9 mouse cellular contexts compared by ENCODE assay signal in genomic region chr11:83882552-83882951, GRCm38 (mm10). TPM values are rescaled to one million over a fixed set of nuclear protein-coding genes. Genes with fewer than 3 reads are reported as not detected.
DNase-seq lines count a peak whose midpoint lies in the region; ATAC-seq and TF ChIP-seq lines count a peak whose summit lies in the region.
"Had no signal": no experiment of that assay in that cellular context is flagged by ENCODE, and none has a peak within 500 bp of the region (broad histone marks: within the 10 kb centered on the region; RNA-seq: fewer than 3 reads in every experiment).

No protein-coding gene starts in this region.

- peak; percentile 27 for DNase-seq in hindbrain, embryonic 14.5 days (ENCODE audit: low spot score)
- peak; percentile 10 for DNase-seq in MEL (ENCODE audit: low read depth, low spot score)
- peak; percentile 17 for DNase-seq in c-Kit-positive CD71-negative TER-119-negative erythroid progenitor cells, embryonic 14.5 days (ENCODE audit: low read depth)
- DNase-seq in lung, adult 2 months, result peak; percentile 40
- no peak for DNase-seq in left cerebral cortex, postnatal 36 days (ENCODE audit: low spot score in 2 of 2)
- no peak for DNase-seq in kidney, adult 8-10 months

- no peak overlapping the region for H3K4me2 ChIP-seq in hindbrain, embryonic 14.5 days (replicated peaks)
- no peak overlapping the region for H3K4me2 ChIP-seq in hindbrain, embryonic 13.5 days

- no peak for TF ChIP-seq RAD21 in MEL (IDR thresholded peaks at IDR 0.05; ENCODE audit: low read depth, low read length)

- no peak overlapping the region for H3K27ac ChIP-seq in hindbrain, embryonic 14.5 days
- no peak overlapping the region for H3K27ac ChIP-seq in hindbrain, embryonic 13.5 days
- H3K27ac ChIP-seq in MEL (ENCODE audit: control insufficient read depth, low read depth, low read length), result no peak overlapping the region

- intact Hi-C loops in left cerebral cortex, postnatal 36 days (cut with DNase I), result no loop called here

- no peaks in the 10 kb centered on the region for H3K79me2 ChIP-seq in MEL (ENCODE audit: control insufficient read depth, insufficient read depth, low read length, poor library complexity)

- no peaks in the 10 kb centered on the region for H3K9me3 ChIP-seq in hindbrain, embryonic 14.5 days (ENCODE audit: control insufficient read depth, low read length)
- H3K9me3 ChIP-seq in hindbrain, embryonic 13.5 days, result no peaks in the 10 kb centered on the region
- no peaks in the 10 kb centered on the region for H3K9me3 ChIP-seq in MEL (replicated peaks; ENCODE audit: insufficient read depth, low read length)

- TF ChIP-seq POLR2A in MEL (IDR thresholded peaks at IDR 0.05; ENCODE audit: control insufficient read depth in 1 of 2, insufficient read depth in 1 of 2, low read depth in 1 of 2, low read length in 2 of 2, poor library complexity in 1 of 2), result no peak
- no peak for TF ChIP-seq POLR2A in lung, adult 2 months (IDR thresholded peaks at IDR 0.05; ENCODE audit: borderline replicate concordance, extremely low read depth, low read depth, low read length)

- ATAC-seq in hindbrain, embryonic 14.5 days (ENCODE audit: low FRiP score), result no peak
- no peak for ATAC-seq in hindbrain, embryonic 13.5 days (ENCODE audit: low FRiP score)
- no peak for ATAC-seq in CD4-positive, CD25-positive, alpha-beta regulatory T cell, adult 4 months
- ATAC-seq: inflammation-experienced regulatory T-cells, adult 6 months had no signal

- H3K9ac ChIP-seq in hindbrain, embryonic 14.5 days, result no peak overlapping the region
- no peak overlapping the region for H3K9ac ChIP-seq in hindbrain, embryonic 13.5 days
- H3K9ac ChIP-seq in MEL (ENCODE audit: control insufficient read depth, low read depth, low read length, poor library complexity, severe bottlenecking), result no peak overlapping the region

- TF ChIP-seq CTCF in MEL (IDR thresholded peaks at IDR 0.05 in 2 of 3, conservative IDR thresholded peaks at IDR 0.05 in 1 of 3; ENCODE audit: control insufficient read depth in 1 of 3, insufficient read depth in 1 of 3, low read depth in 2 of 3, low read length in 3 of 3, poor library complexity in 1 of 3, severe bottlenecking in 1 of 3), result no peak
- TF ChIP-seq CTCF in lung, adult 2 months (IDR thresholded peaks at IDR 0.05; ENCODE audit: insufficient read depth, low read length), result no peak

- no peaks in the 10 kb centered on the region for H3K27me3 ChIP-seq in hindbrain, embryonic 14.5 days (ENCODE audit: control insufficient read depth, insufficient read depth, low read length)
- H3K27me3 ChIP-seq in hindbrain, embryonic 13.5 days, result 0 out of 2 replicates have a peak, but pooled peaks cover 14% of the 10 kb centered on the region
- peaks cover 34 to 69% of the 10 kb centered on the region in 2 experiments for H3K27me3 ChIP-seq in MEL (ENCODE audit: control insufficient read depth in 1 of 2, insufficient read depth in 2 of 2, low read length in 2 of 2)

- TF ChIP-seq EP300 in MEL (IDR thresholded peaks at IDR 0.05; ENCODE audit: low read depth in 1 of 2, low read length in 2 of 2), result no peak

- H3K36me3 ChIP-seq in hindbrain, embryonic 14.5 days (replicated peaks; ENCODE audit: control insufficient read depth, insufficient read depth), result no peaks in the 10 kb centered on the region
- no peaks in the 10 kb centered on the region for H3K36me3 ChIP-seq in hindbrain, embryonic 13.5 days
- H3K36me3 ChIP-seq in MEL (ENCODE audit: control insufficient read depth in 1 of 2, insufficient read depth in 2 of 2, low read length in 2 of 2), result no peaks in the 10 kb centered on the region

- WGBS in hindbrain, embryonic 14.5 days, result 40% methylated on average over 6 of the region's 6 CpGs
- 42% methylated on average over 6 of the region's 6 CpGs for WGBS in hindbrain, embryonic 13.5 days
- 22% methylated on average over 6 of the region's 6 CpGs for WGBS in lung, adult 2 months

- no peak overlapping the region for H3K4me3 ChIP-seq in hindbrain, embryonic 14.5 days (replicated peaks; ENCODE audit: low read length)
- H3K4me3 ChIP-seq in hindbrain, embryonic 13.5 days, result no peak overlapping the region
- H3K4me3 ChIP-seq in MEL (ENCODE audit: control insufficient read depth in 1 of 2, insufficient read depth in 1 of 2, low read depth in 2 of 2, low read length in 2 of 2), result no peak overlapping the region
- no peak overlapping the region for H3K4me3 ChIP-seq in lung, adult 2 months (replicated peaks; ENCODE audit: extremely low read depth, low read depth, low read length)

- H3K4me1 ChIP-seq in hindbrain, embryonic 14.5 days (replicated peaks; ENCODE audit: control insufficient read depth, insufficient read depth, low read length), result no peaks in the 10 kb centered on the region
- no peaks in the 10 kb centered on the region; the same call in 1 of the 2 replicates for H3K4me1 ChIP-seq in hindbrain, embryonic 13.5 days (replicated peaks)
- H3K4me1 ChIP-seq in MEL (ENCODE audit: control insufficient read depth in 1 of 2, insufficient read depth in 2 of 2, low read length in 2 of 2), result no peaks in the 10 kb centered on the region
- 0 out of 2 replicates have a peak, but pooled peaks cover 3% of the 10 kb centered on the region for H3K4me1 ChIP-seq in lung, adult 2 months (ENCODE audit: control insufficient read depth, insufficient read depth, low read length)

TF ChIP-seq in MEL, 35 proteins besides CTCF, POLR2A, EP300 and RAD21:
- no peak for TF ChIP-seq POLR2AphosphoS2 (IDR thresholded peaks at IDR 0.05; ENCODE audit: low read length)

RNA-seq across cellular contexts. Expression of gene Hnf1b, which starts 32.7 kb away (rescaled TPM):
- polyA plus RNA-seq in hindbrain, embryonic 14.5 days (2014; fragmentation: Nextera tagmentation; extraction: Ambion mirVana), result 0.21 TPM in 1 of 2 replicates, not detected in the other
- 0.10 and 0.19 TPM in 2 replicates for polyA plus RNA-seq in hindbrain, embryonic 13.5 days (2015; fragmentation: Nextera tagmentation; extraction: Ambion mirVana)
- not detected in 2 replicates for total RNA-seq in MEL (2012; rRNA removed)
- not detected for polyA plus RNA-seq in MEL (2012; ENCODE audit: insufficient read depth in 1 of 2, insufficient read length in 2 of 2, low read depth in 1 of 2, low replicate concordance in 2 of 2, missing spikeins in 1 of 2)
- 15.2 and 16.3 TPM in 2 replicates for polyA plus RNA-seq in lung, adult 2 months (2012; rRNA removed)
- under 1 TPM; 0.23 to 0.47 TPM for total RNA-seq in left cerebral cortex, postnatal 36 days (2021)
- not detected for polyA plus RNA-seq in CD4-positive, CD25-positive, alpha-beta regulatory T cell, adult 4 months (2017; shearing (Covaris generic))
- polyA plus RNA-seq: inflammation-experienced regulatory T-cells, adult 6 months had no signal

RNA-seq across cellular contexts. Expression of gene Ddx52, which starts 59.3 kb away (rescaled TPM):
- polyA plus RNA-seq in hindbrain, embryonic 14.5 days (2014; fragmentation: Nextera tagmentation; extraction: Ambion mirVana), result 21.9 and 25.3 TPM in 2 replicates
- 27.1 and 27.8 TPM in 2 replicates for polyA plus RNA-seq in hindbrain, embryonic 13.5 days (2015; fragmentation: Nextera tagmentation; extraction: Ambion mirVana)
- total RNA-seq in MEL (2012; rRNA removed), result 57.0 and 58.6 TPM in 2 replicates
- polyA plus RNA-seq in MEL (2012; ENCODE audit: insufficient read depth in 1 of 2, insufficient read length in 2 of 2, low read depth in 1 of 2, low replicate concordance in 2 of 2, missing spikeins in 1 of 2), result 10 to 100 TPM in 1 of 2 experiments, not detected in 1; 48.2 TPM
- 2.7 and 4.9 TPM in 2 replicates for polyA plus RNA-seq in lung, adult 2 months (2012; rRNA removed)
- 10 to 100 TPM; 12.8 to 14.8 TPM for total RNA-seq in left cerebral cortex, postnatal 36 days (2021)
- 10 to 100 TPM; 88.7 to 90.2 TPM for polyA plus RNA-seq in CD4-positive, CD25-positive, alpha-beta regulatory T cell, adult 4 months (2017; shearing (Covaris generic))

Comparison
In these comparisons a context has a peak if more than half of its experiments do, and no peak if none do; other contexts are left out.
1. DNase-seq: peak in hindbrain, embryonic 14.5 days (single experiment), MEL (single experiment), c-Kit-positive CD71-negative TER-119-negative erythroid progenitor cells, embryonic 14.5 days (single experiment) and lung, adult 2 months (single experiment); none in left cerebral cortex, postnatal 36 days (0 of 2) and kidney, adult 8-10 months (0 of 2).
2. RNA of gene Hnf1b, which starts 32.7 kb away (polyA plus RNA-seq): 15.2 to 16.3 TPM in lung, adult 2 months; 0.21 TPM in hindbrain, embryonic 14.5 days, 0.10 to 0.19 TPM in hindbrain, embryonic 13.5 days, not detected in MEL and not detected in CD4-positive, CD25-positive, alpha-beta regulatory T cell, adult 4 months; every median in the first group is over 10 times any median in the second.